Mouse (Mus musculus) urinary bladder, postnatal 0 days (tissue): ENCODE data around the gene Galnt4. TPM values are rescaled to one million over a fixed set of nuclear protein-coding genes. Genes with fewer than 3 reads are reported as not detected.

ENCODE experiments used
- polyA plus RNA-seq: library from polyadenylated mRNA; unstranded; fragments of >200 nt; fragmentation: Nextera tagmentation; extraction: Ambion mirVana; gene quantifications from 2 replicates; pipeline ENCODE4 v1.2.1, GENCODE M21; 2015

The Galnt4 gene
- 6.7 and 7.8 TPM in 2 replicates for polyA plus RNA-seq

DNA sequence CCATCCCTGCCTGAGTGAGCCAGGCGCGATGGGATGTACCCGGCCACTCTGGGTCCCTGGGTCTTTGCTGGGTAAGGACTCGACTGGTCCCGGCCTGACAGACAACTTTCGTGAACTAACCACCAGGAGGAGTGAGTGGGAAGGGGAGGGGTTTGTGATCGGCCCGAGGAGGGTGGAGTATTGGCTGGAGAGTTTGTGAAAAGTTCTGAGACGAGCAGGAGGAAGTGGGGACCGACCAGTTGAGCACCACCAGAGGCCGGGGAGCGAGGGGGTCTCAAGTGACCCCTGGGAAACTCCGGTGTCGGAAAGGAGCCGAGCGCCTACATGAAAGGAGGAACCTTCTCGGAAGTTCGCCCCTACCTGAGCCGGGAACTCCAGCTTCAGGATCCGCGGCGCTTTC, at the start of gene Galnt4:
Galnt4 (plus strand) TSS at position 196 of the 400 bp plus-strand sequence.

DNA sequence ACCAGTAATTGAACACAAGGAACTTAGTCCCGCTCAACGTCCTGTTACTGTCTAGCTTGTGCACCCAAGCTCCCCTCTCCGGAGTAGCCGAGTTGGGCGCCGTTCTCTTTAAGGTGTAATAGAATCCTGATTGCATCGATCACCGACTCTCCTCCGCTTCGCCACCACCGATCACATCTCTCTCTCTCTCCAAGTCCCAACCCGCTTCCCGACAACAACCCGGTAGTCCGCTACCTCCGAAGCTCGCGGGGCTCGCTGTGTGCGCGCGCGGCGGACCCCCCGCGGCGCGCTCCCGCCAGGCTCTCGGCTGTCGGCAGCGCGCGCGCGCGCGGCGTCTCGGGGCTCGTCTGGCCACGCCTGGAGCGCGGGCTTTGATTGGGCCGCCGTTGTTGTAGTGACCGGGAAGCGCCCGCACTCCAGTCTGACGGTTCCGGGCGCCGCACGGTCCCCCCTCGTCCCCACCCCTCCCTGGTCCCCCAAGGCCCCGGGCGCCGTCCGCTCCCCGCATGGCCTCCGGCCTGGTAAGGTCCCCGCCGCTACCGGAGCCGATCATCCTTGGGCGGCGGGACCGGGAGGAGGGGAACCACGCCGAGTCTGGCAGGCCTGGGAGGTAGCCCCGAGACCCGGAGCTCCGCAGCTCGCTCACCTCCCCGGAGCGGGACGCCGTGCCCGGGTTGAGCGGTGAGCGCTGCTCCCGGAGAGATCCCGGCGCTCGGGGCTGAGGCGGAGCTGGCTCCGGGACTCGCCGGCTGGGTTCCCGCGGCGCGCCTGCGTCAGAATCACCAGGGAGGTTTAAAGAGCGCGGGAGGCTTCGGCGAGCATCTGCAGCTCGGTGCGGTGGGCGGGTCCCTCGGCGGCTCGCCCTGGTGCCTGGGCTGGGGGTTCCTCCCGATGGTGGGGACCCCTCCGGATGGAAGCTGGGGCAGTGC, 992 bp upstream of the Galnt4 start, which contains the start of gene Poc1b:
Poc1b (plus strand) TSS at position 334 of the 929 bp plus-strand sequence.

GRCm38 (mm10) chr10:99126225-99126624, 18.3 kb downstream of the Galnt4 start, which contains the start of gene Phxr2:
Phxr2 (minus strand) TSS chr10:99126325.

Other genes with a start within 250 kb of the Galnt4 start
- 137 and 150 TPM in 2 replicates for gene Atp2b1, start 193.8 kb upstream of the Galnt4 start, polyA plus RNA-seq
- 5.1 and 5.2 TPM in 2 replicates for gene Poc1b, start 1.1 kb upstream of the Galnt4 start, polyA plus RNA-seq
- gene Phxr2, start 18.2 kb downstream of the Galnt4 start, polyA plus RNA-seq = not detected in 2 replicates
- 20.1 and 22.8 TPM in 2 replicates for gene Dusp6, start 155.1 kb downstream of the Galnt4 start, polyA plus RNA-seq